Mouse (Mus musculus): ENCODE data around the gene Arhgef2. TPM values are rescaled to one million over a fixed set of nuclear protein-coding genes. Genes with fewer than 3 reads are reported as not detected.

Gene Arhgef2
- polyA plus RNA-seq, 1 experiment, result 80.7 TPM

GRCm38 (mm10) chr3:88695545-88695944 is 89.8 kb downstream of the Arhgef2 start:
- no peak overlapping the region for H3K27ac ChIP-seq (ENCODE audit: insufficient read depth, low read depth, low read length)
- no peak overlapping the region for H3K4me3 ChIP-seq (ENCODE audit: insufficient read depth, low read depth, low read length)
- DNase-seq, result no peak
- TF ChIP-seq POLR2A (IDR thresholded peaks at IDR 0.05; ENCODE audit: low read depth, low read length) (no peak), CTCF (conservative IDR thresholded peaks at IDR 0.05; ENCODE audit: insufficient read depth, insufficient read length, low read depth, low read length) (no peak)
- H3K27me3 ChIP-seq (replicated peaks; ENCODE audit: control insufficient read depth, insufficient read depth, low read length), result no peaks in the 10 kb centered on the region
- H3K4me1 ChIP-seq (ENCODE audit: control insufficient read depth, insufficient read depth, low read length), result no peaks in the 10 kb centered on the region
- peaks cover 44% of the 10 kb centered on the region for H3K36me3 ChIP-seq (ENCODE audit: control insufficient read depth, insufficient read depth, low read length)

Other genes with a start within 250 kb of the Arhgef2 start
- 3.6 and 5.9 TPM in 2 replicates for gene Paqr6, start 241.4 kb upstream of the Arhgef2 start, polyA plus RNA-seq (2012; rRNA removed)
- gene Bglap3, start 233.2 kb upstream of the Arhgef2 start, polyA plus RNA-seq (2012; rRNA removed), result 3.2 and 3.5 TPM in 2 replicates
- not detected in 2 replicates for gene Bglap2, start 227.3 kb upstream of the Arhgef2 start, polyA plus RNA-seq (2012; rRNA removed)
- gene Bglap, start 221.5 kb upstream of the Arhgef2 start, polyA plus RNA-seq (2012; rRNA removed), result 0.61 TPM in 1 of 2 replicates, not detected in the other
- 33.9 and 34.4 TPM in 2 replicates for gene Pmf1, start 195.6 kb upstream of the Arhgef2 start, polyA plus RNA-seq (2012; rRNA removed)
- gene Slc25a44, start 180.8 kb upstream of the Arhgef2 start, polyA plus RNA-seq (2012; rRNA removed), result 38.3 and 42.7 TPM in 2 replicates
- gene Sema4a, start 144.8 kb upstream of the Arhgef2 start, polyA plus RNA-seq (2012; rRNA removed), result 176 and 197 TPM in 2 replicates
- 55.2 and 73.2 TPM in 2 replicates for gene Lmna, start 96.0 kb upstream of the Arhgef2 start, polyA plus RNA-seq (2012; rRNA removed)
- gene Mex3a, start 73.6 kb upstream of the Arhgef2 start, polyA plus RNA-seq (2012; rRNA removed), result 0.61 and 0.63 TPM in 2 replicates
- 50.1 and 50.9 TPM in 2 replicates for gene Rab25, start 57.7 kb upstream of the Arhgef2 start, polyA plus RNA-seq (2012; rRNA removed)
- gene Lamtor2, start 52.9 kb upstream of the Arhgef2 start, polyA plus RNA-seq (2012; rRNA removed), result 247 and 277 TPM in 2 replicates
- gene Ubqln4, start 52.2 kb upstream of the Arhgef2 start, polyA plus RNA-seq (2012; rRNA removed), result 59.9 and 63.5 TPM in 2 replicates
- 180 and 193 TPM in 2 replicates for gene Ssr2, start 30.1 kb upstream of the Arhgef2 start, polyA plus RNA-seq (2012; rRNA removed)
- gene Rxfp4, start 47.2 kb downstream of the Arhgef2 start, polyA plus RNA-seq (2012; rRNA removed), result 0.06 TPM in 1 of 2 replicates, not detected in the other
- 41.2 and 45.6 TPM in 2 replicates for gene Khdc4, start 79.8 kb downstream of the Arhgef2 start, polyA plus RNA-seq (2012; rRNA removed)
- gene Rit1, start 110.9 kb downstream of the Arhgef2 start, polyA plus RNA-seq (2012; rRNA removed), result 37.2 and 48.1 TPM in 2 replicates
- 7.3 and 8.2 TPM in 2 replicates for gene Syt11, start 169.2 kb downstream of the Arhgef2 start, polyA plus RNA-seq (2012; rRNA removed)
- gene Gon4l, start 229.3 kb downstream of the Arhgef2 start, polyA plus RNA-seq (2012; rRNA removed), result 11.8 and 12.4 TPM in 2 replicates